ENCODE assay signal across 13 mouse cellular contexts in the genomic region with DNA sequence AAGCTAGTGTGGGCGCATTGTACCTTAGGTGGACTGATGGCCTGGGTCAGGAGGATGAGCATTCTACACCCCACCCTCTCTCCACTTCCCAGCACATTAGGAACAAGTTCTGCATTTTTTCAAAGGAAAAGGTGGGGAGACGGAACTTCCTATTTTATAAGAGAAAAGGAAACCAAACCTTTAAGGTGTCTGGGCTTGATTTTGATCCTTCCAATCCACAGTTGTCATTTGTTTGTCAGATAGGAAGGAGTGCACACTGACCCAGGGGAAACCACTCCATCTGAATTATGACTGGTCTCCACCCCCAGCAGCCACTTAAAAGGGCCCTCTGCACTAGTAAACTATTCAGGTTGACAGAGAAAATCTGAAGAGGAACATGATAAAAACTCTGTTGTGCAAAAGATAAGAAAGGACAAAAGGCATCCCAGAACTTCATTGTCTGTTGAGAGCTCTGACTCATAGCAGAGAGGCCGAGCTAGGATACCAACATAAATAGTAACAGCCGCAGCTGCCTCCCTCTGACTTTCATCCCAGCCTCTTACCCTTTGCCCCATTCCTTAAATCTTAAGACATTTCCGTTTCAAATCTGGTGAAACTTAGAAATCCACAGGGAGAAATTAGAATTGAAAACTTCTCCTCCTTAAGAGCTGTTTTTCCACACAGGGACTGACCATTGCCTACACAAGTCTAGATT. TPM values are rescaled to one million over a fixed set of nuclear protein-coding genes. Genes with fewer than 3 reads are reported as not detected.
A peak's percentile ranks its signal among the peaks of the same experiment; 100 is the strongest.
DNase-seq lines count a peak whose midpoint lies in the region; ATAC-seq and TF ChIP-seq lines count a peak whose summit lies in the region.
"Had no signal": no experiment of that assay in that cellular context is flagged by ENCODE, and none has a peak within 500 bp of the region (broad histone marks: within the 10 kb centered on the region; RNA-seq: fewer than 3 reads in every experiment).

No protein-coding gene starts in this region.

- no peak for TF ChIP-seq POLR2A in lung, adult 2 months (IDR thresholded peaks at IDR 0.05; ENCODE audit: borderline replicate concordance, extremely low read depth, low read depth, low read length)

- H3K27ac ChIP-seq in kidney, postnatal 0 days: no peak overlapping the region
- no peak overlapping the region for H3K27ac ChIP-seq in hindbrain, embryonic 14.5 days
- H3K27ac ChIP-seq: intestine, embryonic 15.5 days; neural tube, embryonic 13.5 days had no signal

- peaks cover 7% of the 10 kb centered on the region; the same call in 1 of the 2 replicates for H3K4me1 ChIP-seq in lung, adult 2 months (ENCODE audit: control insufficient read depth, insufficient read depth, low read length)
- no peaks in the 10 kb centered on the region for H3K4me1 ChIP-seq in kidney, postnatal 0 days (replicated peaks; ENCODE audit: insufficient read depth, low read length)
- no peaks in the 10 kb centered on the region for H3K4me1 ChIP-seq in hindbrain, embryonic 14.5 days (replicated peaks; ENCODE audit: control insufficient read depth, insufficient read depth, low read length)
- H3K4me1 ChIP-seq: intestine, embryonic 15.5 days; neural tube, embryonic 13.5 days had no signal

- no peak for ATAC-seq in kidney, postnatal 0 days (replicated peaks; ENCODE audit: low FRiP score, low read depth)
- ATAC-seq in hindbrain, embryonic 14.5 days (ENCODE audit: low FRiP score): no peak
- ATAC-seq: intestine, embryonic 15.5 days had no signal

- H3K4me2 ChIP-seq in kidney, postnatal 0 days (ENCODE audit: low read length): no peak overlapping the region
- H3K4me2 ChIP-seq in hindbrain, embryonic 14.5 days (replicated peaks): no peak overlapping the region
- H3K4me2 ChIP-seq: intestine, embryonic 15.5 days; neural tube, embryonic 13.5 days had no signal

- no peak overlapping the region for H3K9ac ChIP-seq in kidney, postnatal 0 days (ENCODE audit: low read depth, low read length)
- H3K9ac ChIP-seq in hindbrain, embryonic 14.5 days: no peak overlapping the region
- H3K9ac ChIP-seq: intestine, embryonic 15.5 days; neural tube, embryonic 13.5 days had no signal

- H3K4me3 ChIP-seq in lung, adult 2 months (replicated peaks; ENCODE audit: extremely low read depth, low read depth, low read length): no peak overlapping the region
- H3K4me3 ChIP-seq in kidney, postnatal 0 days (replicated peaks; ENCODE audit: low read depth, low read length): no peak overlapping the region
- H3K4me3 ChIP-seq in hindbrain, embryonic 14.5 days (replicated peaks; ENCODE audit: low read length): no peak overlapping the region
- H3K4me3 ChIP-seq: intestine, embryonic 15.5 days; neural tube, embryonic 13.5 days had no signal

- H3K9me3 ChIP-seq in kidney, postnatal 0 days (replicated peaks; ENCODE audit: low read length): no peaks in the 10 kb centered on the region
- H3K9me3 ChIP-seq in hindbrain, embryonic 14.5 days (ENCODE audit: control insufficient read depth, low read length): no peaks in the 10 kb centered on the region
- H3K9me3 ChIP-seq: intestine, embryonic 15.5 days; neural tube, embryonic 13.5 days had no signal

- no peaks in the 10 kb centered on the region for H3K36me3 ChIP-seq in kidney, postnatal 0 days (ENCODE audit: insufficient read depth, low read length)
- H3K36me3 ChIP-seq in hindbrain, embryonic 14.5 days (replicated peaks; ENCODE audit: control insufficient read depth, insufficient read depth): no peaks in the 10 kb centered on the region
- H3K36me3 ChIP-seq: intestine, embryonic 15.5 days; neural tube, embryonic 13.5 days had no signal

- H3K27me3 ChIP-seq in kidney, postnatal 0 days (ENCODE audit: insufficient read depth, low read length): no peaks in the 10 kb centered on the region
- H3K27me3 ChIP-seq in hindbrain, embryonic 14.5 days (ENCODE audit: control insufficient read depth, insufficient read depth, low read length): no peaks in the 10 kb centered on the region
- H3K27me3 ChIP-seq: intestine, embryonic 15.5 days; neural tube, embryonic 13.5 days had no signal

- WGBS in lung, adult 2 months: 29% methylated on average over 5 of the region's 5 CpGs
- 50% methylated on average over 5 of the region's 5 CpGs for WGBS in kidney, postnatal 0 days
- WGBS in hindbrain, embryonic 14.5 days: 78% methylated on average over 5 of the region's 5 CpGs

- peak; percentile 7 for DNase-seq in lung, postnatal 36 days
- DNase-seq in lung, adult 2 months: no peak
- DNase-seq in c-Kit-positive CD71-negative TER-119-negative erythroid progenitor cells, embryonic 14.5 days (ENCODE audit: low read depth): peak; percentile 35
- DNase-seq in kidney, postnatal 0 days (ENCODE audit: low spot score): peak; percentile 60
- no peak for DNase-seq in hindbrain, embryonic 14.5 days (ENCODE audit: low spot score)
- DNase-seq in left cerebral cortex, postnatal 10 days (ENCODE audit: extremely low spot score in 1 of 2, low spot score in 2 of 2): no peak
- no peak for DNase-seq in cerebellum, adult 9-10 months
- DNase-seq: heart, postnatal 36 days; layer of hippocampus, postnatal 36 days; liver; midbrain, embryonic 14.5 days had no signal

- TF ChIP-seq CTCF in lung, adult 2 months (IDR thresholded peaks at IDR 0.05; ENCODE audit: insufficient read depth, low read length): no peak
- no peak for TF ChIP-seq CTCF in kidney, postnatal 0 days (IDR thresholded peaks at IDR 0.05; ENCODE audit: low read depth)

- intact Hi-C loops in left cerebral cortex, postnatal 10 days (cut with DNase I): no loop called here

RNA-seq across cellular contexts. Expression of a gene that starts 54.2 kb away (rescaled TPM):
- polyA plus RNA-seq in lung, adult 2 months (2012; rRNA removed): 50.2 and 76.9 TPM in 2 replicates
- 29.9 and 35.4 TPM in 2 replicates for polyA plus RNA-seq in kidney, postnatal 0 days (2015; fragmentation: Nextera tagmentation; extraction: Ambion mirVana)
- polyA plus RNA-seq in hindbrain, embryonic 14.5 days (2014; fragmentation: Nextera tagmentation; extraction: Ambion mirVana): 14.6 and 15.9 TPM in 2 replicates
- 10 to 100 TPM; 18.8 to 21.6 TPM for total RNA-seq in left cerebral cortex, postnatal 10 days (2021)

Comparison
In these comparisons a context has a peak if more than half of its experiments do, and no peak if none do; other contexts are left out.
1. DNase-seq: peak in lung, postnatal 36 days (single experiment), c-Kit-positive CD71-negative TER-119-negative erythroid progenitor cells, embryonic 14.5 days (single experiment) and kidney, postnatal 0 days (single experiment); none in lung, adult 2 months (single experiment), hindbrain, embryonic 14.5 days (single experiment), left cerebral cortex, postnatal 10 days (0 of 2) and cerebellum, adult 9-10 months (single experiment).